Mouse (Mus musculus) stomach, postnatal 0 days (tissue): ENCODE data around the gene Ints14.

Experiments used
- CTCF ChIP-seq: IDR thresholded peaks from 2 replicates; pipeline ENCODE4 v1.5.1; 2016; ENCODE audit warnings: antibody characterized with exemption, low read depth, mild to moderate bottlenecking, moderate library complexity
- EP300 ChIP-seq: optimal IDR thresholded peaks from 2 replicates; pipeline ENCODE3; 2016; ENCODE audit warnings: antibody characterized with exemption

- TF ChIP-seq CTCF (no peak), EP300 (no peak)
These were observed 59.4 kb downstream of the Ints14 start for GRCm38 (mm10) chr9:65020128-65020527.
